Mouse (Mus musculus) neural tube, embryonic 15.5 days (tissue): ENCODE data around the gene Cd247. TPM values are rescaled to one million over a fixed set of nuclear protein-coding genes. Genes with fewer than 3 reads are reported as not detected.

Source experiments
- ATAC-seq: fragments of 200-750 bp; cut with Nextera tagmentation; 2 replicates; pipeline ENCODE4 v1.8.0; 2017; ENCODE audit warnings: mild to moderate bottlenecking, moderate TSS enrichment, moderate library complexity; ENCODE audit not compliant: low FRiP score
- H3K27ac ChIP-seq: fragments of 300-500 bp; sonication (generic); replicated peaks from 2 replicates; pipeline ENCODE4 v1.5.1; 2015; ENCODE audit warnings: mild to moderate bottlenecking, inconsistent platforms
- H3K27me3 ChIP-seq: fragments of 300-500 bp; sonication (generic); replicated peaks from 2 replicates; pipeline ENCODE4 v1.6.1; 2015; ENCODE audit warnings: inconsistent platforms
- H3K36me3 ChIP-seq: fragments of 300-500 bp; sonication (generic); 2 replicates; pipeline ENCODE4 v1.6.1; 2015; ENCODE audit warnings: inconsistent platforms
- H3K4me1 ChIP-seq: fragments of 300-500 bp; sonication (generic); 2 replicates; pipeline ENCODE4 v1.6.1; 2015; ENCODE audit warnings: inconsistent platforms
- H3K4me2 ChIP-seq: fragments of 300-500 bp; sonication (generic); 2 replicates; pipeline ENCODE4 v1.6.1; 2015; ENCODE audit warnings: inconsistent platforms, mild to moderate bottlenecking, moderate library complexity
- H3K4me3 ChIP-seq: fragments of 300-500 bp; sonication (generic); replicated peaks from 2 replicates; pipeline ENCODE4 v1.5.1; 2015; ENCODE audit warnings: mild to moderate bottlenecking, inconsistent platforms
- H3K9ac ChIP-seq: fragments of 300-500 bp; sonication (generic); replicated peaks from 2 replicates; pipeline ENCODE4 v1.6.1; 2015; ENCODE audit warnings: mild to moderate bottlenecking, inconsistent platforms
- H3K9me3 ChIP-seq: fragments of 300-500 bp; sonication (generic); replicated peaks from 2 replicates; pipeline ENCODE4 v1.6.1; 2016; ENCODE audit warnings: inconsistent platforms
- WGBS: fragments of 180-500 bp; shearing (Covaris S2); methylation state at CpG from one replicate; pipeline ENCODE4 v1.1.7; 2015; ENCODE audit warnings: mixed read lengths; 5-methylcytosine and 5-hydroxymethylcytosine counted together
- polyA plus RNA-seq: library from polyadenylated mRNA; unstranded; fragments of >200 nt; fragmentation: Nextera tagmentation; extraction: Ambion mirVana; gene quantifications from 2 replicates; pipeline ENCODE4 v1.2.1, GENCODE M21; 2015

Gene Cd247
- polyA plus RNA-seq, 1 experiment from 2014 or later, result 0.70 TPM

- Histone ChIP-seq H3K4me3 (no peak overlapping the region), H3K27ac (no peak overlapping the region), H3K27me3 (no peaks in the 10 kb centered on the region), H3K9me3 (no peaks in the 10 kb centered on the region), H3K4me1 (peaks cover 5% of the 10 kb centered on the region), H3K9ac (no peak overlapping the region), H3K4me2 (no peak overlapping the region), H3K36me3 (peaks cover 4% of the 10 kb centered on the region; the same call in 1 of the 2 replicates)
- WGBS, result 69% methylated on average over 9 of the region's 9 CpGs
- ATAC-seq, result no peak
Observed at GRCm38 (mm10) chr1:165860373-165861234, 72.1 kb downstream of the Cd247 start.

DNA sequence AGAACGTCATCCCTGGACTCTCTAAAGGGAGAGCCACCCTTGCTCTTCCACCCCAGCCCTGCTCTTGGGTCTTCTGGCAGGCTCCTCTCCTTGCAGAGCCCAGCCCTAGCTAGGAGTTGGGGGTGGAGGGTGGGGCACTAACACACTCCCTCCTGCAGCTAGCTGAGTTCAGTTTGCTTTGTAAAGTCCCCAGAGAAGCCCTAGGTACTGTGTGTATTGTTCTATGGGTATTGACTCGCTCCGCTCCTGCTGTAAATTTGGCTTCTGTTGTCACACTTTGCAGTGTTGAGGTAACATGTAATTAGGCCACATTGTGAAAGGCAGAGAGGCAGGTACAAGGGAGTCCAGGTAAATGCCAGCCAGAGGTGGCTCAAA lies 72.7 kb downstream of the Cd247 start:
- Histone ChIP-seq H3K4me1 (peaks cover 6% of the 10 kb centered on the region), H3K36me3 (peaks cover 4% of the 10 kb centered on the region; the same call in 1 of the 2 replicates), H3K4me3 (no peak overlapping the region), H3K9ac (no peak overlapping the region), H3K9me3 (no peaks in the 10 kb centered on the region), H3K4me2 (no peak overlapping the region), H3K27ac (no peak overlapping the region), H3K27me3 (no peaks in the 10 kb centered on the region)
- WGBS, result 61% methylated on average over 3 of the region's 3 CpGs
- ATAC-seq, result no peak

DNA sequence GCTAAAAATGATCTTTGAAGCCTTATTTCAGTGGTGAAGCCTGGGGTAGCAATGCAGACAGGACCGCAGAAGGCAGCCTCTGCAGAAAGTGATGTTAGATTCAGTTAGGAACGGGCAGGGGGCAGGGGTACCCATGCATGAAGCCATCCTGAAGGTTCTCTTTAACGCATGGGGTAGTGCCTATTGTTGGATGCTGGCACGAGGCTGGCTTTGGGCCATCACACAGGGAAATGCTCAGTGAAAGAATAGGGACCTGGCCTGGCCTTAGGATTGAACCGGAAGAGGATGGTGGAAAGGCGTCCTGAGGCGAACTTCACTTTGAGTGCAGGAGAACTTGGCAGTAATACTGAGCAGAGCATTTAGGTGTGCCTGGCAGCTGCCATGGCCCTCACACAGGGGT lies 73.6 kb downstream of the Cd247 start:
- H3K27ac ChIP-seq, result no peak overlapping the region
- no peaks in the 10 kb centered on the region for H3K27me3 ChIP-seq
- no peak overlapping the region for H3K9ac ChIP-seq
- no peak overlapping the region for H3K4me3 ChIP-seq
- peaks cover 6% of the 10 kb centered on the region for H3K4me1 ChIP-seq
- peaks cover 4% of the 10 kb centered on the region; the same call in 1 of the 2 replicates for H3K36me3 ChIP-seq
- no peaks in the 10 kb centered on the region for H3K9me3 ChIP-seq
- no peak for ATAC-seq
- H3K4me2 ChIP-seq, result no peak overlapping the region
- WGBS, result 61% methylated on average over 7 of the region's 7 CpGs

DNA sequence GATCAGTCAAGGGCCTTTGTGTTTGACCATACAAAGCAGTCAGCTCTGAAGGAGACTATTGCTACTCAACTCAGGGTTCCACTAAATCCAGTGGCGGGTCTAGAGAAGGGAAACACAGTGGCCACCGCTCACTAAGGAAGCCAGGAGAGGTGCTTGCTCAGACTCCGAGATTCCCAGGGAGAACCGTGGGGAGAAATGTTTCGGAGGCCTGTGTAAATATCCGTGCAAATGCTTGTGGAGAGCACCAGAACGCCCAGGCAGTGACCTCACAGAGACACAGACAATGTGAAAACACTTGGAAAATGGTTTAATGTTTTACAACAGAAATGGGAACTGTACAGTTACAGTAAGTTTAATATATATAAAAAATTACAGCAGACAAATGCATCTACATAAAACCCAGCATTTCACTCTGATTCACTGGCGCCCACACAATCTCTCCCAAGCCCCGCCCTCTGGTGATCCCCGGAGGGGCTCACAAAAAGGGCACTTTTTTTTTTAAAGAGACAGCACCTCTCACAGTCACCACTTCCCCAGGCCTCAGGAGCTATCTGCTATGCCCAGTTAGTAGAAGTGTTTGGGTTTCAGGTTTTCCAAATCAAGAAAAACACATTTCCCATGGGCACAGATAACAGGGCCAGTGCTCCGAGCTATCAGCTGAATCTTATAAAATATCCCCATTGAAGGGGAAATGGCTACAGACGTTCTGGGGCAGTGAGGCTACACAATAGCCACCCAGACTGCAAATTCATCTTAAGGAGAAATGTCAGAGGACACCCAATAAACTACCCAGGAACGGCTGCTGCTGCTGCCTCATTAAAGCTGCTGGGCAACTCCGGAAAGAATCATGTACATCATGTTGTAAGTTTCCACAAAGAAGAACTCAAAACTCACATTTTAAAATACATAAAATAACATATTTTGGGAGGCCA lies 76.6 kb downstream of the Cd247 start:
- Histone ChIP-seq H3K4me1 (peaks cover 6% of the 10 kb centered on the region), H3K27me3 (no peaks in the 10 kb centered on the region), H3K4me3 (no peak overlapping the region), H3K4me2 (no peak overlapping the region), H3K9me3 (no peaks in the 10 kb centered on the region), H3K9ac (no peak overlapping the region), H3K36me3 (peaks cover 4% of the 10 kb centered on the region; the same call in 1 of the 2 replicates), H3K27ac (peak overlapping the region; percentile 19; the same call in 1 of the 2 replicates)
- ATAC-seq, result no peak
- WGBS, result 31% methylated on average over 14 of the region's 14 CpGs

- H3K36me3 ChIP-seq, result peaks cover 4% of the 10 kb centered on the region; the same call in 1 of the 2 replicates
- no peaks in the 10 kb centered on the region for H3K9me3 ChIP-seq
- no peak overlapping the region for H3K27ac ChIP-seq
- no peaks in the 10 kb centered on the region for H3K27me3 ChIP-seq
- peaks cover 6% of the 10 kb centered on the region for H3K4me1 ChIP-seq
- H3K4me3 ChIP-seq, result no peak overlapping the region
- 68% methylated on average over 5 of the region's 5 CpGs for WGBS
- no peak overlapping the region for H3K9ac ChIP-seq
- no peak overlapping the region for H3K4me2 ChIP-seq
- ATAC-seq, result no peak
Observed at GRCm38 (mm10) chr1:165866630-165867280, 78.3 kb downstream of the Cd247 start.

GRCm38 (mm10) chr1:165868659-165869058 lies 80.2 kb downstream of the Cd247 start:
- Histone ChIP-seq H3K9ac (no peak overlapping the region), H3K27ac (no peak overlapping the region), H3K4me1 (peaks cover 10% of the 10 kb centered on the region), H3K36me3 (peaks cover 4% of the 10 kb centered on the region; the same call in 1 of the 2 replicates), H3K4me2 (no peak overlapping the region), H3K4me3 (no peak overlapping the region), H3K9me3 (no peaks in the 10 kb centered on the region), H3K27me3 (no peaks in the 10 kb centered on the region)
- ATAC-seq, result no peak
- 88% methylated on average over 8 of the region's 8 CpGs for WGBS

DNA sequence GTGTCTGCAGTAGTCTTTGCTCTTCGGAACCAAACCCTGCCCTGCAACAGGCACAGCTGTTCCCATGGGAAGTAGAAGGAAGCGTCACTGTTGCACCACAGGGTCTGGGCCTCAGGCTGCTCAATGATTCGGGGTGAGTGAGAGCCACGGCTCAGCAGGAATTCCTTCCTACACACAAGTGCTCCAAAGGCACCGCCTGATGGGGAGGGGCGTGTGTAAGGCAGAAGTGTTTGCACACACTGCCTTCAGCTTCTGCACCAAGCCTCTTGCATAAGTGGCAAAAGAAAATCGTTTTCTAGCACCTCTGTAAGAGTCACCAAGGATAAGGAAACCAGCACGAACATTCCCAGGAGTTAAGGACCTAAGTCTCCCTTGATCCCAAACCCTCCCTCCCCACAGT lies 86.2 kb downstream of the Cd247 start:
- Histone ChIP-seq H3K4me2 (no peak overlapping the region), H3K9ac (no peak overlapping the region), H3K27me3 (no peaks in the 10 kb centered on the region), H3K9me3 (no peaks in the 10 kb centered on the region), H3K27ac (no peak overlapping the region), H3K4me3 (no peak overlapping the region), H3K36me3 (peaks cover 32% of the 10 kb centered on the region), H3K4me1 (peaks cover 4% of the 10 kb centered on the region; the same call in 1 of the 2 replicates)
- WGBS, result 42% methylated on average over 8 of the region's 8 CpGs
- ATAC-seq, result no peak

DNA sequence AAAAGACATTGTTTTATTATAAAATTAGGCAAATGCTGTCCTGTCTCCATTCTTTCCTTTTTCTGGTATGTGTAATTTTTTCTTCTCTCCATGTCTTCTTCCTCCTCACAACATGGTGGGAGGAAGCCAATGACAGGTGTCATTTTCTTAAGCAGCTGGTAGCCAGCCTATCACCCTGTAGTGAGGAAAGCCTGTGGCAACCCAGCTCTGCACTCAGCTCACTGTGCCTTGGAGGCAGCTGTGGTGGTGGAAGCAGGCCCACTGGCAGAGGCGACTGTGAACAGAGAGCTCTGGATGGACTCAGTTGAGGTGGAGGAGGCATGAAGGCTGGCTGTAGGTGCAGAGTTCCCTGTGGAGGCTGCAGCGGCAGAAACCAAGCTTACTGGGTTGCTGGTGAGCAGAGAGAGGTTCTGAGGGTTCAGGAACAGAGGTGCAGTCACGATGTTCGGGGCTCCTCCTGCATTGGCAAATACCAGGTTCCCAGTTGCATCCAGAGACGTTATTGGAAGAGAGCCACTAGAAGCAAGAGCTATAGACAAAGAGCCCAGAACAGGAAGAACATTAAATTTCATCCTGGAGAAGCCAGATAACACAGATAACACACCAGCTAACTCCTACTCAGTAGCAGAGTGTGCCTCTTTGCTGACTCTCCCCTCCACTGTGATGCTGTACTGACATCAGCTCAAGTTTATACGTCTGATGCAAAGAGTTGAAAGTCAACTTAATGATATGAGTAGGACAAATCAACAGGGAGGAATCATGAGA lies 87.2 kb downstream of the Cd247 start:
- Histone ChIP-seq H3K4me2 (no peak overlapping the region), H3K4me1 (peaks cover 4% of the 10 kb centered on the region; the same call in 1 of the 2 replicates), H3K27ac (no peak overlapping the region), H3K4me3 (no peak overlapping the region), H3K36me3 (peaks cover 38% of the 10 kb centered on the region), H3K27me3 (no peaks in the 10 kb centered on the region), H3K9me3 (no peaks in the 10 kb centered on the region), H3K9ac (no peak overlapping the region)
- WGBS, result 91% methylated on average over 6 of the region's 6 CpGs
- no peak for ATAC-seq

GRCm38 (mm10) chr1:165878751-165879150 lies 90.3 kb downstream of the Cd247 start:
- H3K36me3 ChIP-seq, result peaks cover 42% of the 10 kb centered on the region

DNA sequence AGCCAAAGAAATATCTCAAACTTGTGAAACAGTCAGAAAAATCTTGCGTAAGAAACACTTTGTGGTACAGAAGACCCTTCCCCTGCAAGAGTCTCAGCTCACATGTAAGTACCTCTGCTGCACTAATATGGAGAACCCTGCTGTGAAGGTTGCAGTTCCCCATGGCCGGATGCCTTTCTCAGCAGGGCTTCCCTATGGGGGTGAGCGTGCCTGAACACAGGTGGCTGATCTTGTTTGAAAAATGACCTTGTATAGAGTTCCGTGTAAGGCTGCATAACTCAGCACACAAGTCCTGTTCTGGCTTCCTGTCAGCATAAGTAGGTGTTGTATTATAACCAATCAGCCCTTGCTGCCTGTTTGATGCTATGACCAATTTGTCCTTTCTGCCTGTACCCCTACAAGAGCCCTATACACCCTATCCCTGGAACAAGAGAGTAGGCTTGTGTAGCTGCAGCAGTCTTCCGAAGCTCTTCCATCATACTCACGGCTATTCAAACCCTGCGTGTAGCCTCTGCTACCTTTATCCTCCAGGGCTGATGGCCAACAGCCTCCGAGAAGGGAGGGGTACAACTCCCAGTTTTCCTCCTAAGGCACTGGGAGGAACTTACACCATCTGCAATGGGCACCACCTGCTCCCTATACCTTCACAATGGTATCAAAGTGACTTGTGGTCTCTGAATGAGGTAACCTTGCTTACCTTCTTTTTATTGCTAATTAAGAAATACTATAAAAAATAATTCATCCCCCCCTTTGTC lies 93.8 kb downstream of the Cd247 start:
- no peak for ATAC-seq
- no peak overlapping the region for H3K4me3 ChIP-seq
- WGBS, result 58% methylated on average over 8 of the region's 8 CpGs
- H3K9ac ChIP-seq, result no peak overlapping the region
- H3K27ac ChIP-seq, result no peak overlapping the region
- peaks cover 30% of the 10 kb centered on the region for H3K36me3 ChIP-seq
- H3K27me3 ChIP-seq, result no peaks in the 10 kb centered on the region
- no peaks in the 10 kb centered on the region for H3K4me1 ChIP-seq
- H3K4me2 ChIP-seq, result no peak overlapping the region
- H3K9me3 ChIP-seq, result no peaks in the 10 kb centered on the region

More at GRCm38 (mm10) chr1:165878751-165879150, 90.3 kb downstream of the Cd247 start:
- 98% methylated on average over 2 of the region's 2 CpGs for WGBS
- no peaks in the 10 kb centered on the region for H3K9me3 ChIP-seq
- no peaks in the 10 kb centered on the region for H3K4me1 ChIP-seq
- no peak overlapping the region for H3K9ac ChIP-seq
- H3K4me3 ChIP-seq, result no peak overlapping the region
- H3K4me2 ChIP-seq, result no peak overlapping the region
- ATAC-seq, result no peak
- no peaks in the 10 kb centered on the region for H3K27me3 ChIP-seq
- no peak overlapping the region for H3K27ac ChIP-seq
